Mouse (Mus musculus) mesoderm, embryonic 11.5 days (tissue): ENCODE results near the gene Rfc5.
A peak's percentile ranks its signal among the peaks of the same experiment; 100 is the strongest.
"Not testable (repeated sequence)": the region's sequence is repeated elsewhere in the genome, so short reads cannot be mapped to it uniquely, and the experiment has no call there.

Source experiments
- DNase-seq: peaks from one replicate; pipeline ENCODE4 v3.0.0-alpha.2; 2012; ENCODE audit warnings: low read depth, low spot score

Gene Rfc5

GRCm38 (mm10) chr5:117388877-117389276 lies at the start of gene Rfc5:
Gene Rfc5 (minus strand): TSS chr5:117389047.
- peak; percentile 98 for DNase-seq

GRCm38 (mm10) chr5:117433501-117433900 lies 44.7 kb upstream of the Rfc5 start:
- DNase-seq, result not testable (repeated sequence)

GRCm38 (mm10) chr5:117417442-117417841 lies 28.6 kb upstream of the Rfc5 start:
- no peak for DNase-seq

DNA sequence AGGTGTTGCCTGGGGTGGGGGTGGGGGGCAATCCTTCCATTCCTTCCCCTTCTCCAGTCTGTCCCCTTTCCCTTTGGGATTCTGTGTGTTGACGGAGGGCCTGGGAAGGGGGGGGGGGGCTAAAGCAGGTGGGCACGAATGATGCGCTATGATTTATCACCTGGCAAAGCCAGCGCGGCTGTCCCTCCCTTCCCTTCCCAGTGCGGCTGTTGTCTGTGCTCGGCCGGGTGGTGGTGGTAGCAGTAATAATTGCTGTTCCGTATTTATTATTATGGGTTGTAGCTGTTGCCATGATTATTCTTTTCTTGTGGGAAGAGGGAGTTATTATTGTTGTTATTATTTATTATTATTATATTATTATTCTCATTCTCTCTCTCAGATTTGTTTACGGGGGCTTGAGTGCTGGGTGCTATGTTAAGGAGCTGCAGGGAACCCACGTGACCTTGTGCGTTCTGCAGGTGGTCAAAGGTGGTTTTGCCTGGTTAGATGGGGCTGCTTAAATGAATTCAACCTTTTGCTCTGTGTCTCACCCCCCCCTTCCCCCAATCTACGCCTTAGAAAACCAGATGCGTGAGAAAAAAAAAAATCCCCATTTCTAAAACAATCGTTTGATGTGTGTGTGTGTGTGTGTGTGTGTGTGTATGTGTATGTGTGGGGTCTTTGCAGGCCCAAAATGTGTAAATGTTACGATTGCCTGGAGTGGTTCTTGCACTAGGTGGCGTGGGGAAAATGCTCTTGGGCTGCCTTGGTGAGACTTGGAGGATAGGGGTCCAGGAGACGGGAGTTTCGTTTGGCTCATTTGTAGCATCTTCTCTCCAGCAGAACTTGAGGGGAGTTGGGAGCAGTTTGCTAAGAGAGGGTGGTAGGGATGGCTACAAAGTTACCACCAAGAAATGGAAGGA lies 26.4 kb upstream of the Rfc5 start:
- DNase-seq, result no peak

GRCm38 (mm10) chr5:117414611-117415010 lies 25.8 kb upstream of the Rfc5 start:
- peak; percentile 9 for DNase-seq

DNA sequence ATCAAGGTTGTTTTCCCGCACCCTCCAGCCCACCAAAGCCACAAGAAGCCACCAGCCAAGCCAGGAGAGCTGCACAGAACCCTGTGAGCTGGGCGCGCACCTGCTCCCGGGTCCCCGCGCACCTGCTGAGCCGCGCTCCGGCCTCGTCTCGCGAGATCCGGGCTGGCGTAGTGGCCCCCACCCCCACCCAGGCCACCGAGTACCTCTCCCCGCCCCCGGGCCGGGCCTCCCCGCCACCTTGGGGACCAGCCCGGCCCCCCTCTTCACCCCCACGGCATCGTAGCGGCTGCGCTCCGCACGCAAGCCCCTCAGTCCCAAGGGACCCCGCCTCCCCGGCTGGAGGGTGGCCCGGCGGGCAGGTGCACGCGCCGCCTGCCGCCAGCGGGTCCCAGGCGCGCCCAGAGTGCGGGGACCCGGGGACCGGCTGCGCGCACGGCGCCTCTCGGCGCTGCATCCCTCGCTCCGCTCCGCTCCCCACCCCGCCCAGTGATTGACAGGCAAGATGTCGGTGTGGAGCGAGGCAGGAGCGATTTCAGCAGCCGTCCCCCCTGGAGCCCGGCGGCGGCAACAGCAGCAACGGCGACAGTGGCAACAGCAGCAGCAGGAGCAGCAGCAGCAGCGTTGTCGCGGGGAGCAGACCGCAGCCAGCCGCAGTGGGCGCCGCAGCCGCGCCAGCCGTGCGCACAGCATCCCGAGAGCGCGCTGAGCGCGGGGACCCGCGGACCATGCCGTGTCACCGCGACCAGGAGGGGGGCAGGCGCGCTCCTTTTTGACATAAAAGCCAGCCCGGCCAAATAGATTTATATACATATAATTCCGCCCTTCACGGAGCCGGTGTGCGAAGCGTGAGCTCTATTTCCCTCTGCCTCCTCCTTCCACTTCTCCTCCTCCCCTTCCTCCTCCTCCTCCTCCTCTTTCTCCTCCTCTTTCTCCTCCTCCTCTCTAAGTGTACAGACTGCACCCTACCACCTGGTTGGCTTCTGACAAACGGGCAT lies 25.0 kb upstream of the Rfc5 start, which contains the start of gene Ksr2:
TSS of gene Ksr2 (plus strand) at position 494 of the 995 bp plus-strand sequence.
- DNase-seq, result peak; percentile 65

DNA sequence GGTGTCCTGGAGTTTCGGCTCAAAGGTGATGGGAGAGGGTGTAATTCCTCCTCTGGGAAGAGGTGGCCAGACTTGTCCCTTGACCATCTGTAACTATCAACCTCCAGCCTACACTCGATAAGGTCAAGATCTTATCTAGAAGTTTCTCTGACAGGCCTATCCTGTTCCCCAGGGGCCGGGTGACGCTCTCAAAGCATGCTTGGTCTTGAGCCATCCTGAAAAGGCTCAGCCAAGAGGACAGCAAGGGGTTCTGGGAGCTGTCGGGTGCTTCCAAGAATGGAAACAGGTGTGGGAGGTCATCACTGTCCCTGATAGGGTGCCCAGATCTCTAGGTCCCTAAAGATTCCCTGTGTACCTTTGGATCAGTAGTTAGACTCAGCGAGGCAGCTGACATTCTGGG lies 20.5 kb upstream of the Rfc5 start:
- DNase-seq, result no peak

GRCm38 (mm10) chr5:117408216-117408615 lies 19.4 kb upstream of the Rfc5 start:
- DNase-seq, result peak; percentile 20

DNA sequence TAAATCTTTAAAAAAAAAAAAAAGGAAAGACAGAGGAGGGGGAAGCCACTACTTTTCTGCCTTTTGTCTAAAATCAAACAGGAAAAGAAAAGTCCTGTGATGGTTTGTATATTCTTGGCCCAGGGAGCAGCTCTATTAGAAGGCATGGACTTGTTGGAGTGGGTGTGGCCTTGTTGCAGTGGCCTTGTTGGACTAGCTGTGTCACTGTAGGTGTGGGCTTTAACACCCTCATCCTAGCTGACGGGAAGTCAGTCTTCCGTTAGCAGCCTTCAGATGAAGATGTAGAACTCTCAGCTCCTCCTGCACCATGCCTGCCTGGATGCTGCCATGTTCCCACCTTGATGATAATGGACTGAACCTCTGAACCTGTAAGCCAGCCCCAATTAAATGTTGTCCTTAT lies 15.8 kb upstream of the Rfc5 start:
- DNase-seq, result not testable (repeated sequence)

GRCm38 (mm10) chr5:117403609-117404008 lies 14.8 kb upstream of the Rfc5 start:
- no peak for DNase-seq

- DNase-seq, result no peak
These were observed 10.4 kb upstream of the Rfc5 start for GRCm38 (mm10) chr5:117399281-117399680.

DNA sequence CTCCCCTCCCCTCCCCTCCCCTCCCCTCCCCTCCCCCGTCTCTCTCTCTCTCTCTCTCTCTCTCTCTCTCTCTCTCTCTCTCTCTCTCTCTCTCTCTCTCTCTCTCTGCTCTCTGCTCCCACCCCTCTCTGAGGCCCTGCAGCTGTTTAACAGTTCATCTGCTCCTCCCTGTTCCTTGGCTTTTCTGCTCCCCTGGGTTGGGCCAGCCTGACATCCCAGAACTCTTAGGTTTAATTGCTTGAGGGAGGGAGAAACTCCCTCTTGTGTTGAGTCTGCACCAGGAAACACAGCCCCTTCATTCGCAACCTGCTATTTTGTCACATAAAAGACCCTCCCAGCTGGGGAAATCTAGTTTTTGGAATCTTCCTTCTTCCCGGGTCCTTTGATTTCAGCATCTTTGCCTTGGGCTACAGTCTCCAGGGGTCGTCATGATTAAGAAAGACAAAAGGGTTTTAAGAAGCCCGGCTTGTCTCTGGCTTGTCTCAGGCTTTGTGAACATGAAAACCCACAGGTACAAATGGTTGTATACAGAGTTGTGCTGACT lies 9.2 kb upstream of the Rfc5 start:
- DNase-seq, result no peak

DNA sequence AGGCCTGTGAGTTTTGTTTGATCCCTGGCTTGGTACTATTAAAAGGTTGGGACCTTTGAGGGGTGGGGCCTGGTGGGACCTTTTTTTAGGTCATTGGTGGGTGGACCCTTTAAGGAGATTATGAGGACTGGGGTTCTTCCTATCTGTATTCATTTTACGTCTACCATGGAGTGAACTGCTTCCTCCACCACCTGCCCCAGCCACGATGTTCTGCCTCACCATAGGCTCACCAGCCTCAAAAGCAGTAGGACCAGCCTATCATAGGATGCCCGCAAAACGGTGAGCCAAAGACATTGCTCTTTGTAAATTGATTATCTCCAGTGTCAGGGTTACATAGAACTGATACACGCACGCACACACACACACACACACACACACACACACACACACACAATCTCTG lies 8.5 kb upstream of the Rfc5 start:
- no peak for DNase-seq

DNA sequence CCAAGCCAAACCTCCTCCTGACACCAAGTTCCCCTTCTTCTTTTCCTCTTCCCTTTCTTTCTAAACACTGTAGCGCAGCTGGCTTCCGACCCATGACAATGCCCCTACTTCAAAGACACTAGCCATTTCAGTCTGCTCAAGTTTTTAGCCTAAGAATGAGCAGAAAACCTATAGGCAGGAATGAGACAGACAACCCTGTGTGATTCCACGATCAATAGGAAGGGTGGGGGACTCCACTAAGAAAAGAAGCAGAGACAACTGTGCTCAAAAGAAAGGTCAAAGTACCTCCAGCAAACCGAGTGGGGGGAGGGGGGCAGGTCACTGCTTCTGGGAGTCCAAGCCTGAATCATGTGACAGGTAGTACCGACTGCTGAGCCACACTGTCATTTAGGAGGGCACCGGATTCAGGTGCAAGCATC lies 7.8 kb upstream of the Rfc5 start:
- no peak for DNase-seq

GRCm38 (mm10) chr5:117395834-117396233 lies 7.0 kb upstream of the Rfc5 start:
- DNase-seq, result no peak

GRCm38 (mm10) chr5:117390895-117391294 lies 2.0 kb upstream of the Rfc5 start:
- DNase-seq, result no peak

DNA sequence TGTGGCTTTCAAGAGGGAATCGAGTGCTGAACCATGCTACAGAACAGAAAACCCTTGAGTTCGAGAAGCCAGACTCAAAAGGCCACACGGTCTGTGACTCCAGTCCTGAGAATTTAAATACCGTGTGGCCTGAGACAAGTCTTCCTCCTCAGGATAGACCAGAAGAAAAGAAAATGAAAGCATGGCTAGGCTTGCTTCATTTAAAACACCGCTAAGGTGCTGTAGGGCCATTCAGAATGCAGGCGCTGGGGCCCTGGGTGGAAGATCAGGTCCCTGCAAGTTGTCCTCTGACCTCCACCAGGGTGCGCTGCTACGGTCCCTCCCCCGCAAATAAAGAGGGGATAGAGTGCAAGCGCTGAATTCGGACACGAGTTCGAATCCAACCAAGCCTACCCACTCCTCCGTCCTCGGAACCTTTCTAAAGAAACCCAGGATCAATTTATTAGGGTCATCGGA lies 523 bp downstream of the Rfc5 start:
- peak; percentile 72 for DNase-seq

DNA sequence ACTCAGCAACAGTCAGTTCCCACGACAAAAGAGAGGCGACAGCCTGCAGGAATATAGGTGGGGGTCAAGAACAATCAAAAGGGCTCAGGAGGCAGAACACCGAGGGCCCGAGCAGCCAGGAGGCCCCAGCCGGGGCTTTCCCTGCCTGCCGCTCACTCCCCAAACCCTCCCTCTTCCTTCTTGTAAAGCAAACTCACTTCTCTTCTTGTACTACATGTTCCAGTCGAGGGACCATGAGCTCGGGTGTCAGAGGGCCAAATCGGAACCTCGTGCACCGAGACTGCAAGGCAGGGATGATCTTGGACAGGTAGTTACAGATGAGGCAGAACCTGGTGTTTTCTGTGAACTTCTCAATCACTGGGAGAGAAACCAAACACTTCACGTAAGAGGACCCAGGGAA lies 5.6 kb downstream of the Rfc5 start:
- DNase-seq, result no peak

- no peak for DNase-seq
These were observed 7.1 kb downstream of the Rfc5 start for GRCm38 (mm10) chr5:117381785-117382184.

- no peak for DNase-seq
These were observed 8.6 kb downstream of the Rfc5 start for GRCm38 (mm10) chr5:117380199-117380598.

DNA sequence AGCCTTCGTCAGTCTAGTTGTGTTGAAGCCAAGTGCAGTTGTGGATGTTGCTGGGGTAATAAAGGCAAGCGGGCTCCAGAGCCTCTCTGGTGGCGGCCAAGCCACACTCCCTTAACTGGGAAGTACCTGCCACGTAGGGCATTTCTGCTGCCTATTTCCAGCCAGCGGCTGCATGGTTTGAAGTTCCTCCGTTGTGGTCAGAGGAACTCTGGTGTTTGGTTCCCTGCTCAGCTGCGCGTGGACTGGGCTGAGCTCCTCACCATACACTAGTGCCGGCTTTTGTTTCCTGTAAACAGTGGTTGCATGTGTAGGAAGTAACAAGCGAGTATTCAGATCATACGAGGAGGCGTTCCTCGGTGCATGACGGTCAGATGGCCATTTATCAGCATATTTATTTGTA lies 11.1 kb downstream of the Rfc5 start:
- DNase-seq, result not testable (repeated sequence)

GRCm38 (mm10) chr5:117376331-117376761 lies 12.5 kb downstream of the Rfc5 start:
- DNase-seq, result no peak
